Mouse (Mus musculus) megakaryocyte, embryonic 14.5 days (primary cell): ENCODE measurements around the gene Pfdn5. TPM values are rescaled to one million over a fixed set of nuclear protein-coding genes. Genes with fewer than 3 reads are reported as not detected.

ENCODE experiments used
- H3K27me3 ChIP-seq: replicated peaks from 2 replicates; pipeline ENCODE3; 2012; ENCODE audit warnings: inconsistent platforms
- H3K36me3 ChIP-seq: replicated peaks from 2 replicates; pipeline ENCODE3; 2012; ENCODE audit warnings: low read length, inconsistent platforms, mixed read lengths
- H3K4me1 ChIP-seq: 2 replicates; pipeline ENCODE4 v1.6.1; 2012; ENCODE audit warnings: inconsistent platforms
- H3K4me3 ChIP-seq: replicated peaks from 2 replicates; pipeline ENCODE3; 2012; ENCODE audit warnings: moderate library complexity, mild to moderate bottlenecking, inconsistent platforms
- H3K9me3 ChIP-seq: 2 replicates; pipeline ENCODE4 v1.6.1; 2012; ENCODE audit warnings: inconsistent platforms
- FLI1 ChIP-seq: IDR thresholded peaks from 2 replicates; pipeline ENCODE4 v1.6.1; 2012; ENCODE audit warnings: low read length, inconsistent platforms, mixed read lengths
- GATA1 ChIP-seq: IDR thresholded peaks from 3 replicates; pipeline ENCODE4 v1.6.1; 2012; ENCODE audit warnings: mixed read lengths, low read length, inconsistent platforms, borderline replicate concordance
- polyA plus RNA-seq: library from polyadenylated mRNA; stranded (reverse); fragments of >175 nt; gene quantifications from 2 replicates; pipeline ENCODE4 v1.2.3, GENCODE M21; 2012; ENCODE audit warnings: low replicate concordance; ENCODE audit not compliant: insufficient read depth

The Pfdn5 gene
- polyA plus RNA-seq, result 5.9 and 58.8 TPM in 2 replicates

- TF ChIP-seq GATA1 (no peak), FLI1 (no peak)
- Histone ChIP-seq H3K4me1 (peaks cover 26% of the 10 kb centered on the region), H3K9me3 (no peaks in the 10 kb centered on the region), H3K4me3 (peak within 1 kb of the TSS; percentile 95), H3K36me3 (peaks cover 61% of the 10 kb centered on the region), H3K27me3 (no peaks in the 10 kb centered on the region)
Observed at GRCm38 (mm10) chr15:102326022-102326576, at the start of gene Pfdn5. Pfdn5 (plus strand) TSS chr15:102326116.

- peak overlapping the region; percentile 98 for H3K4me3 ChIP-seq
- no peaks in the 10 kb centered on the region for H3K9me3 ChIP-seq
- H3K4me1 ChIP-seq, result peaks cover 46% of the 10 kb centered on the region
- peaks cover 26% of the 10 kb centered on the region for H3K36me3 ChIP-seq
- no peaks in the 10 kb centered on the region for H3K27me3 ChIP-seq
- no peak for TF ChIP-seq FLI1
- no peak for TF ChIP-seq GATA1
Observed at GRCm38 (mm10) chr15:102278726-102279091, 47.2 kb upstream of the Pfdn5 start.

- peaks cover 51% of the 10 kb centered on the region for H3K4me1 ChIP-seq
- peak within 1 kb of the TSS; percentile 98 for H3K4me3 ChIP-seq
- no peaks in the 10 kb centered on the region for H3K27me3 ChIP-seq
- TF ChIP-seq FLI1 (no peak), GATA1 (no peak)
- H3K36me3 ChIP-seq, result peaks cover 26% of the 10 kb centered on the region
- H3K9me3 ChIP-seq, result no peaks in the 10 kb centered on the region
Observed at GRCm38 (mm10) chr15:102279092-102279782, 46.7 kb upstream of the Pfdn5 start, which contains the start of gene Mfsd5. Mfsd5 (plus strand) TSS chr15:102279454.

- H3K4me1 ChIP-seq, result peaks cover 58% of the 10 kb centered on the region
- TF ChIP-seq GATA1 (no peak), FLI1 (no peak)
- peaks cover 26% of the 10 kb centered on the region for H3K36me3 ChIP-seq
- no peaks in the 10 kb centered on the region for H3K27me3 ChIP-seq
- no peaks in the 10 kb centered on the region for H3K9me3 ChIP-seq
- H3K4me3 ChIP-seq, result peak overlapping the region; percentile 98
Observed at GRCm38 (mm10) chr15:102279783-102280520, 46.0 kb upstream of the Pfdn5 start.

GRCm38 (mm10) chr15:102280623-102281022 is 45.3 kb upstream of the Pfdn5 start:
- H3K4me3 ChIP-seq, result peak overlapping the region; percentile 98
- H3K36me3 ChIP-seq, result peaks cover 26% of the 10 kb centered on the region
- TF ChIP-seq FLI1 (no peak), GATA1 (no peak)
- H3K9me3 ChIP-seq, result no peaks in the 10 kb centered on the region
- H3K27me3 ChIP-seq, result no peaks in the 10 kb centered on the region
- H3K4me1 ChIP-seq, result peaks cover 61% of the 10 kb centered on the region

- H3K4me3 ChIP-seq, result peak overlapping the region; percentile 62
- TF ChIP-seq FLI1, result no peak
- TF ChIP-seq GATA1, result no peak
- H3K27me3 ChIP-seq, result no peaks in the 10 kb centered on the region
- peaks cover 26% of the 10 kb centered on the region for H3K36me3 ChIP-seq
- H3K4me1 ChIP-seq, result peaks cover 65% of the 10 kb centered on the region
- H3K9me3 ChIP-seq, result no peaks in the 10 kb centered on the region
Observed at GRCm38 (mm10) chr15:102282463-102283292, 43.2 kb upstream of the Pfdn5 start.

- Histone ChIP-seq H3K27me3 (no peaks in the 10 kb centered on the region), H3K4me3 (peak overlapping the region; percentile 76), H3K4me1 (peaks cover 63% of the 10 kb centered on the region), H3K36me3 (peaks cover 26% of the 10 kb centered on the region), H3K9me3 (no peaks in the 10 kb centered on the region)
- no peak for TF ChIP-seq FLI1
Observed at GRCm38 (mm10) chr15:102283648-102284047, 42.3 kb upstream of the Pfdn5 start.

GRCm38 (mm10) chr15:102287395-102287794 is 38.5 kb upstream of the Pfdn5 start:
- Histone ChIP-seq H3K27me3 (no peaks in the 10 kb centered on the region), H3K9me3 (no peaks in the 10 kb centered on the region), H3K4me3 (no peak overlapping the region), H3K4me1 (peaks cover 35% of the 10 kb centered on the region), H3K36me3 (peaks cover 4% of the 10 kb centered on the region)
- TF ChIP-seq FLI1, result no peak
- TF ChIP-seq GATA1, result no peak

- no peaks in the 10 kb centered on the region for H3K9me3 ChIP-seq
- peak within 1 kb of the TSS; percentile 99 for H3K4me3 ChIP-seq
- peaks cover 33% of the 10 kb centered on the region for H3K4me1 ChIP-seq
- peaks cover 26% of the 10 kb centered on the region for H3K36me3 ChIP-seq
- TF ChIP-seq FLI1 (peak; percentile 42; the same call in 1 of the 2 replicates), GATA1 (no peak)
- H3K27me3 ChIP-seq, result no peaks in the 10 kb centered on the region
Observed at GRCm38 (mm10) chr15:102295633-102296367, 30.1 kb upstream of the Pfdn5 start, which contains the start of gene Espl1. Espl1 (plus strand) TSS chr15:102296266.
